11 mouse cellular contexts compared by ENCODE assay signal in the genomic region with DNA sequence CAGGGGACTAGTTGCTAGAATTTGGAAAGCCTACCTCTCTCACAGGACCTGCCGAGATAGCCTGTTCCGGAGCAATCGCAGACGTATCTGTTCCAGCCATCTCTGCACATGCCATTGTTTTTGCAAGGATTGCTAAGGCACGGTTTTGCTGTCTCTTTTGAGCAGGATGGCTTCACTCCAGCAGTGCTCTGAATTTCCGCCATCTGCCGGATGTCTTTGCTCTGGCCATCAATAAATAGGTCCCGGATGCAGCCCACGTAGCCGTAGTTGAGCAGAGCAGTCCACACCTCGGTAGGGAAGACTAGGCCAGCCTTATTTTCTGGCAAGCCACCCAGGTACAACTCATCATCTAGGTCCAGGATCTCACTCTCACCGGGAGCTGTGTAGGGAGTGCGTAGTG.
A peak's percentile ranks its signal among the peaks of the same experiment; 100 is the strongest.
DNase-seq lines count a peak whose midpoint lies in the region.
"Had no signal": no experiment of that assay in that cellular context is flagged by ENCODE, and none has a peak within 500 bp of the region (broad histone marks: within the 10 kb centered on the region; RNA-seq: fewer than 3 reads in every experiment).

No protein-coding gene starts in this region.

- H3K27ac ChIP-seq in embryonic facial prominence, embryonic 10.5 days (replicated peaks) = no peak overlapping the region
- H3K27ac ChIP-seq: heart, embryonic 13.5 days; liver, embryonic 12.5 days; neural tube, embryonic 13.5 days had no signal

- no peaks in the 10 kb centered on the region for H3K36me3 ChIP-seq in embryonic facial prominence, embryonic 10.5 days (replicated peaks)
- H3K36me3 ChIP-seq: heart, embryonic 13.5 days; liver, embryonic 12.5 days; neural tube, embryonic 13.5 days had no signal

- peak; percentile 47 to 66 for DNase-seq in left cerebral cortex, adult 18-20 months (ENCODE audit: low spot score in 2 of 2)
- DNase-seq in left cerebral cortex, adult 11 months (ENCODE audit: low spot score) = no peak
- peak; percentile 84 to 86 for DNase-seq in cerebellum, postnatal 10 days
- peak; percentile 3 to 14 for DNase-seq in kidney, postnatal 4 days
- peak; percentile 49 for DNase-seq in right cerebral cortex, postnatal 25 days
- no peak for DNase-seq in adrenal gland, adult 2 months
- DNase-seq in embryonic facial prominence, embryonic 10.5 days (ENCODE audit: low spot score) = no peak
- DNase-seq in adrenal gland, postnatal 4 days (ENCODE audit: low spot score in 2 of 2) = no peak

- 84% methylated on average over 13 of the region's 13 CpGs for WGBS in embryonic facial prominence, embryonic 10.5 days

- no peaks in the 10 kb centered on the region for H3K9me3 ChIP-seq in embryonic facial prominence, embryonic 10.5 days
- H3K9me3 ChIP-seq: heart, embryonic 13.5 days; liver, embryonic 12.5 days; neural tube, embryonic 13.5 days had no signal

- no peaks in the 10 kb centered on the region for H3K27me3 ChIP-seq in embryonic facial prominence, embryonic 10.5 days (replicated peaks; ENCODE audit: low read depth, poor library complexity, severe bottlenecking)
- H3K27me3 ChIP-seq: heart, embryonic 13.5 days; liver, embryonic 12.5 days; neural tube, embryonic 13.5 days had no signal

- H3K4me3 ChIP-seq in embryonic facial prominence, embryonic 10.5 days = no peak overlapping the region
- H3K4me3 ChIP-seq: heart, embryonic 13.5 days; liver, embryonic 12.5 days; neural tube, embryonic 13.5 days had no signal

- H3K4me1 ChIP-seq in embryonic facial prominence, embryonic 10.5 days = no peaks in the 10 kb centered on the region
- H3K4me1 ChIP-seq: heart, embryonic 13.5 days; liver, embryonic 12.5 days; neural tube, embryonic 13.5 days had no signal

Comparison
In these comparisons a context has a peak if more than half of its experiments do, and no peak if none do; other contexts are left out.
1. DNase-seq: peak in left cerebral cortex, adult 18-20 months (2 of 2), cerebellum, postnatal 10 days (2 of 2), kidney, postnatal 4 days (2 of 2) and right cerebral cortex, postnatal 25 days (single experiment); none in left cerebral cortex, adult 11 months (single experiment), adrenal gland, adult 2 months (single experiment), embryonic facial prominence, embryonic 10.5 days (single experiment) and adrenal gland, postnatal 4 days (0 of 2).